Mouse (Mus musculus) kidney, embryonic 16.5 days (tissue): Measurements from ENCODE around the gene Mpp2. TPM values are rescaled to one million over a fixed set of nuclear protein-coding genes. Genes with fewer than 3 reads are reported as not detected.

Experiments used
- ATAC-seq: fragments of 200-750 bp; cut with Nextera tagmentation; 2 replicates; pipeline ENCODE4 v1.8.0; 2017; ENCODE audit warnings: moderate TSS enrichment; ENCODE audit not compliant: low FRiP score, low TSS enrichment
- H3K27ac ChIP-seq: fragments of 300-500 bp; sonication (generic); 2 replicates; pipeline ENCODE4 v1.5.1; 2014; ENCODE audit warnings: low read length
- H3K27me3 ChIP-seq: fragments of 300-500 bp; sonication (generic); 2 replicates; pipeline ENCODE4 v1.6.1; 2014; ENCODE audit warnings: low read length, control low read depth, mixed read lengths; ENCODE audit not compliant: insufficient read depth
- H3K36me3 ChIP-seq: fragments of 300-500 bp; sonication (generic); 2 replicates; pipeline ENCODE4 v1.6.1; 2014; ENCODE audit warnings: low read length, control low read depth, mixed read lengths; ENCODE audit not compliant: insufficient read depth
- H3K4me1 ChIP-seq: fragments of 300-500 bp; sonication (generic); 2 replicates; pipeline ENCODE4 v1.6.1; 2014; ENCODE audit warnings: low read length, control low read depth, mixed read lengths; ENCODE audit not compliant: insufficient read depth
- H3K4me2 ChIP-seq: fragments of 300-500 bp; sonication (generic); replicated peaks from 2 replicates; pipeline ENCODE4 v1.6.1; 2014; ENCODE audit warnings: low read depth, low read length
- H3K4me3 ChIP-seq: fragments of 300-500 bp; sonication (generic); 2 replicates; pipeline ENCODE4 v1.5.1; 2014; ENCODE audit warnings: mild to moderate bottlenecking, low read length
- H3K9ac ChIP-seq: fragments of 300-500 bp; sonication (generic); replicated peaks from 2 replicates; pipeline ENCODE4 v1.6.1; 2014; ENCODE audit warnings: low read length
- H3K9me3 ChIP-seq: fragments of 300-500 bp; sonication (generic); 2 replicates; pipeline ENCODE4 v1.6.1; 2016; ENCODE audit warnings: low read length, control low read depth
- WGBS: fragments of 180-500 bp; shearing (Covaris S2); extraction: QIAGEN DNeasy Blood & Tissue Kit; methylation state at CpG from one replicate; pipeline ENCODE4 v1.1.7; 2014; 5-methylcytosine and 5-hydroxymethylcytosine counted together
- polyA plus RNA-seq: library from polyadenylated mRNA; unstranded; fragments of >200 nt; fragmentation: Nextera tagmentation; extraction: Ambion mirVana; gene quantifications from 2 replicates; pipeline ENCODE4 v1.2.1, GENCODE M21; 2015

Mpp2 gene
- polyA plus RNA-seq, 1 experiment from 2014 or later, result 14.4 TPM

DNA sequence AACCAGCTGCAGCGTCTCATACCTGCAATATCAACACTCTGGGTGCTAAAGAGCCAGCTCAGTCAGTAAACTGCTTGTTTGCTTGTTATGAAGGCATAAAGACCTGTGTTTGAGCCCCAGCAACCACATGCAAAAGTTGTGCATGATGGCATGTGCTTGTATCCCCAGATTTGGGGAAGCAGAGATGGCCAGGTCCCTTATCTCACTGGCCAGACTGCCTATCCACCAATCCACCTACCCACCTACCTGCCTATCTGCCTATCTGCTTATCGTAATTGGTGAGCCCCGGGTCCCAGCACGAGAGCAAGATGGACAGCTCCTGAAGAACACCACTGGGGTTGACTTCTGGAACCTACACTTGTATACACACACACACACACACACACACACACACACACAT is 59.0 kb downstream of the Mpp2 start:
- no peaks in the 10 kb centered on the region for H3K9me3 ChIP-seq
- no peak overlapping the region for H3K4me2 ChIP-seq
- H3K4me3 ChIP-seq, result no peak overlapping the region
- no peaks in the 10 kb centered on the region for H3K36me3 ChIP-seq
- 71% methylated on average over 4 of the region's 4 CpGs for WGBS
- no peak for ATAC-seq
- peaks cover 21% of the 10 kb centered on the region for H3K27me3 ChIP-seq
- H3K4me1 ChIP-seq, result peaks cover 27% of the 10 kb centered on the region
- no peak overlapping the region for H3K9ac ChIP-seq
- no peak overlapping the region for H3K27ac ChIP-seq

DNA sequence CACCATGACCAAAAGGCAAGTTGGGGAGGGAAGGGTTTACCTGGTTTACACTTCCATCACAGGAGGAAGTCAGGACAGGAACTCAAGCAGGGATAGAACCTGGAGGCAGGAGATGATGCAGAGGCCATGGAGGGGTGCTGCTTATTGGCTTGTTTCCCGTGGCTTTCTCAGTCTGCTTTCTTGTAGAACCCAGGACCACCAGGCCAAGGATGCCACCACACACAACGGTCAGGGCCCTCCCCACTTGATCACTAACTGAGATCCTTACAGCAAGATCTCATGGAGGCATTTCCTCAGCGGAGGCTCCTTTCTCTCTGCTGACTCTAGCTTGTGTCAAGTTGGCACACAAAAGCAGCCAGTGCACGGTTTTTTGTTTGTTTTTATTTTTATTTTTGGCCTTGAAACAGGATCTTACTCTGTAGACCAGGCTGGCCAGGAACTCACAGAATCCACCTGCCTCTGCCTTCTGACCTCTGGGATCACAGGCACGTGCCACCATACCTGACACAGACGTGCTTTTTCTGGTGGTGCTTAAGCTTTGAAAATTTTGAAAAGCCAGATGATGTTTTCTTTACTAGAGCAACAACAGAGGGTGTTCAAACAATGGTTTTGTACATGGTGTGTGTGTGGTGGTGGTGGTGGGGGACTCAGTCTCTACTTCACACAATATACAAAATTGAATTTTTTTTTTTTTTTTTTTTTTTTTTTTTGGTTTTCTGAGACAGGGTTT is 60.1 kb downstream of the Mpp2 start, which contains the start of gene Mpp3:
Gene Mpp3, minus strand, starts transcription at position 375 of the 730 bp plus-strand sequence.
- no peaks in the 10 kb centered on the region for H3K36me3 ChIP-seq
- peak within 1 kb of the TSS; percentile 63 for H3K4me3 ChIP-seq
- peak within 1 kb of the TSS; percentile 96 for H3K4me2 ChIP-seq
- peaks cover 27% of the 10 kb centered on the region for H3K4me1 ChIP-seq
- H3K27ac ChIP-seq, result peak within 1 kb of the TSS; percentile 50; the same call in 1 of the 2 replicates
- no peak for ATAC-seq
- no peaks in the 10 kb centered on the region for H3K9me3 ChIP-seq
- H3K9ac ChIP-seq, result peak within 1 kb of the TSS; percentile 75
- H3K27me3 ChIP-seq, result peaks cover 28% of the 10 kb centered on the region
- WGBS, result 76% methylated on average over 6 of the region's 6 CpGs

DNA sequence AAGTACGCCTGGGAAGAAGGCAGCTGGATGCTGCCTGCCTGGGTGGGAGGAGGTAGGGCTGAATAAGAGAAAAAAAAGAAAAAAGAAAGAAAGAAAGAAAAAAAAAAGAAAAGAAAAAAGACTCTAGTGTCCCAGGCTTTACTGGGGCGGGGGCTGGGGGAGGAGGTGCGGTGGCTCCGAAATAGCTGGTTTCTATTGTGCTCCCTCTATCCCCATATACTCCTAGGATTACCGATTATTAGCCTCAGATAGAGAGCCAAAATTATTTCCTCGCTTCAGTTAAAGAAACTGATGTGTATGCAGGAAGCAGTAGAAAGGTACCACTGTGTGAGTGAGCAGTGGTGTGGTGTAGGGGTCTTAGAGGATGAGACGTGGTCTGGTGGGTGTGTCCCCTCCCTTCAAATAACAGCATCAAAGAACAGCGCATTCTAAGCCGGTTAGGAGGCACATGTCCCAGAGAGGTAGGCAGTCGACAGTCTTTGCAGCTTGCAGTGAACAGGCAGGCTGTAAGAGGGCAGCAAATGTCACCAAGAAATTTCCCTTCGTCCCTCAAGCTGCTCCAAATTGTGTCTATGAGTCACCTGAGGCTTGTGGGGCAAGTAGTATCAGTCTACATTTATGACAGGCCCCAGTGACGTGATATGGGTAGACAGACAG is 60.8 kb downstream of the Mpp2 start:
- Histone ChIP-seq H3K4me2 (peak overlapping the region; percentile 96), H3K27me3 (peaks cover 27% of the 10 kb centered on the region), H3K4me3 (peak overlapping the region; percentile 63), H3K4me1 (peaks cover 27% of the 10 kb centered on the region), H3K9me3 (no peaks in the 10 kb centered on the region), H3K9ac (peak overlapping the region; percentile 75), H3K36me3 (no peaks in the 10 kb centered on the region), H3K27ac (peak overlapping the region; percentile 50; the same call in 1 of the 2 replicates)
- peak; percentile 20; the same call in 1 of the 2 replicates for ATAC-seq
- WGBS, result 7% methylated on average over 12 of the region's 12 CpGs

DNA sequence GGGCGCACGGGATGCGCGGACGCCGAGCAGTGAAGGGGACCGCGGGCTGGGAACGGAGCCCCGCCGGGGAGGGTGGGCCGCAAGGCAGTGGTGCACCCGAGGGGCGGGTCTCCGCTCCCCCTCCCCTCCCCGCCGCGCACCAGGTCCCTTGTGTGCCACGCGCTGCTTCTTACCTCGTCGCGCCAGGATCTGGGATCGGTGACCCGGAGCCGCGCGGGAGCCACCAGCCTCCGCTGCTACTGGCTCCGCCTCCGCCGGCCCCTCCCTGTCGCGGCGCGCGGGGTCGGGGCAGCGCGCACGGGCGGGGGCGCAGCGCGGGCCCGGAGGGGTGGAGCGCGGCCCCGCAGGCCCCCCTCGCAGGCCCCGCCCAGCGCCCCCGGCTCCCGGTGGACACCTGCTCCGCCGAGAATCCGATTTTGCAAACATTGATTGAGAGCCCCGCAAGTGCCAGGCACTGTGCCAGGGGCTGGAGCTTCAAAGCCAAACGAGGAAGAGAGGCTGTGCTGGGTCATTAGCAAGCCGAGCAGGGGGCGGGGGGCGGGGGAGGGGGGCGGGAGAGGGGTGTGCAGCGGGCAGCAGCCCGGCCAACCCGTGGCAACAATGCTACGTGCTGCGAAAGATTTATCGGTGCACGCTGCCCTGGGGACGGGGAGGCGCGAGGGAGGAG is 61.5 kb downstream of the Mpp2 start:
- Histone ChIP-seq H3K27ac (peak overlapping the region; percentile 76), H3K9ac (peak overlapping the region; percentile 75), H3K27me3 (peaks cover 24% of the 10 kb centered on the region), H3K4me2 (peak overlapping the region; percentile 96), H3K4me3 (peak overlapping the region; percentile 63), H3K36me3 (no peaks in the 10 kb centered on the region), H3K4me1 (peaks cover 27% of the 10 kb centered on the region), H3K9me3 (no peaks in the 10 kb centered on the region)
- ATAC-seq, result peak; percentile 92
- under 1% methylated on average over 47 of the region's 73 CpGs for WGBS

DNA sequence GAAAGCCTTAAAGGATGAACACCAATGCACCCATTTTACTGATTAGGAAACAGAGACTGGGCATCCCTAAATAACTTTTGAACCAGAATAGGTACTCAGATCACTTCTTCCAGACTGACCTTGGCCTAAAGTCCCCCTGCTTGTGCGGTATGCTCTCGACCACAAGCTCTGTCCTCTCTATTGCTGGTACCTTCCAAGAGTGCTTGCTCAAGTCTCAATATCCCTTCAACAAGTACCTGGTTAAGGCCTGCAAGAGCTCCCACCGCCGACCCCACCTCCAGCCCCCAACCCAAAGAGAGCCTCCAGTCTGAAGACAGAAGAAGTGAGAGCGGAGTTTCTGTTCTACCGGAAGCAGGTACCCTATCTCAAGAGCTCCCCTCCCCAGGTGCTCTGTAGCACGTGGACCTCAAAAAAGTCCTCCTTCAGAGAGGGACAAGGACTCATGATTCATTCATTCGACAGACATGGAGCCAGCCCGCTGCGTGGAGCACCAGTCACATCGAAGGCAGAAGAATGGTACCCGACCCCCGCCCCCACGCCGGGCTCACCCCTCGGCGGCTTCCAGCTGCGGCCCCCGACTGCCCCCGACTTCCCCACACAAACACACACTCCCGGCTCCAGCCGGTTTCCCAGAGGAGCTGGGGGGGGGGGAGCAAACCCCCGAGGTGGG is 62.2 kb downstream of the Mpp2 start:
- H3K27me3 ChIP-seq, result peaks cover 24% of the 10 kb centered on the region

DNA sequence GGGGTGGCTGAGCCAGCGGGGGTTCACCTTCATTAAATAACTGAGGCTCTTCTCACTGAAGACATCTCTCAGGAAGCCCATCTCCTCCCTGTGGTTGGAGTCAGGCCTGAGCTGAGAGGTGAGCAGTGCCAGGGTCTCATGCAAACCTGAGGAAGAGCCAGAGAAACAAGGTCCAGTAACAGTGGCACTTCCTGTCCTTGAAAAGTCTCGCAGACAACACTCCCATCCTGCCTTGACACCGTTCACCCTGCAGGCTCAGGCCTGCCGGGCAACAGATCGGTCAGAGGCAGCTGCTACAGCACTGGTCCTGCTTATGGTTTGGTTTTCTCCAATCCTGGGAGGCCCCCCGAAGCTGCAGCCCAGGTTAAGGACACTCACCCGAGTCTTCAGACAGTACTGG is 63.0 kb downstream of the Mpp2 start:
- Histone ChIP-seq H3K36me3 (no peaks in the 10 kb centered on the region), H3K27me3 (peaks cover 24% of the 10 kb centered on the region), H3K9me3 (no peaks in the 10 kb centered on the region), H3K4me1 (peaks cover 27% of the 10 kb centered on the region), H3K4me2 (peak overlapping the region; percentile 96), H3K9ac (peak overlapping the region; percentile 10; the same call in 1 of the 2 replicates), H3K27ac (no peak overlapping the region), H3K4me3 (no peak overlapping the region)
- WGBS, result 39% methylated on average over 7 of the region's 7 CpGs
- no peak for ATAC-seq

More for the DNA sequence above, 62.2 kb downstream of the Mpp2 start:
- Histone ChIP-seq H3K9ac (peak overlapping the region; percentile 75), H3K9me3 (no peaks in the 10 kb centered on the region), H3K4me2 (peak overlapping the region; percentile 96), H3K27ac (peak overlapping the region; percentile 76), H3K36me3 (no peaks in the 10 kb centered on the region), H3K4me1 (peaks cover 27% of the 10 kb centered on the region), H3K4me3 (peak overlapping the region; percentile 63)
- WGBS, result 3% methylated on average over 23 of the region's 23 CpGs
- ATAC-seq, result peak; percentile 28

DNA sequence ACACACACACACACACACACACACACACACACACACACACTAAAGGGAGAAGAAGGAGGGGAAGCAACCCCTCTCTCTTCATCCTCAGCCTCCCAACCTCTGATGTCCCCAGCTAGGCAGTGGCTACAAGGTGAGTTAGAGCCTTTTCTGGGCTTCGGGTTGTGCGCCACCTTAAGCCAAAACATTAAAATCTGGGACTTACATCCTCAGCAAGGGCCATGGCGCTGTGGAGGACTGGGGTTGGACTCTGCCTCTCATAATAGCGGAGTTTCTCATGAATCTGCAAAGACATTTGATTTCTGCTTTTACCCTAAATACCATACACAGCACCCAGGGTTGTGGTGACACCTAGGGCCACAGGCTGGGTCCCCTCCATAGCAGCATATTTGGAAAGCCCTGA is 63.4 kb downstream of the Mpp2 start:
- Histone ChIP-seq H3K4me2 (no peak overlapping the region), H3K9me3 (no peaks in the 10 kb centered on the region), H3K9ac (0 out of 2 replicates have a peak overlapping the region, but pooled peaks have one; percentile 10), H3K27ac (no peak overlapping the region), H3K27me3 (peaks cover 24% of the 10 kb centered on the region), H3K36me3 (no peaks in the 10 kb centered on the region), H3K4me3 (no peak overlapping the region), H3K4me1 (peaks cover 24% of the 10 kb centered on the region)
- no peak for ATAC-seq
- WGBS, result 78% methylated on average over 4 of the region's 4 CpGs

DNA sequence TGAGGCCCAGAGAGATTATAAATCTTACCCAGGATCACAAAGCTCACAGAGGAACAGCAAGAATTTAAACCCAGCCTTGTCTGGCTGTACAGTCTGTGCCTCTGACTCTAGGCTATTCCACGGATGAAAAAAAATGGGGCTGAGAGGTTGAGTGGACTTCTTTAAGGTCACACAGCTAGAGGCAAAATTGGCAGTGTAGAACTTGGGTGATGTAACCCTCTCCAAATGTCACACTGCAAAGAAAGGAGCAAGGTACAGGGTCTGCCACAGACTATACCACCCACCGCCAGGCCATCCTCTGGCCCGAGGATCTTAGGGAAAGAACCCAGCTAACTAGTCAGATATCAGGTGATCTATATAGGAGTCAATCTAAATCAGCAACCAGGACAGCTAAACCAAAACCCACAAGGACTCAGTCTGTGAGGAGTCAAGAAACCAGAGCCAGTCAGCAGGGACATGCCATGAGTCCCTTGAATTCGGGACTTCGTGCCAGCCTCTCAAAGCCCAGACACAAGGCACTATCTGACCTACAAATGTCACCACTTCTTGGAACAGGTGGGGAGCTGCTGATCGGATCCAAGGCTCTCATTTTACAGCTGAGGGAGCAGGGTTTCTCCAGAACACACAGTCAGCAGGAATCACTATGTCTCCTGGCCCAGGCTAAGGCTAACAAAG is 64.1 kb downstream of the Mpp2 start:
- Histone ChIP-seq H3K36me3 (no peaks in the 10 kb centered on the region), H3K27me3 (peaks cover 24% of the 10 kb centered on the region), H3K9me3 (no peaks in the 10 kb centered on the region), H3K4me2 (no peak overlapping the region), H3K27ac (no peak overlapping the region), H3K9ac (no peak overlapping the region), H3K4me3 (no peak overlapping the region), H3K4me1 (peaks cover 24% of the 10 kb centered on the region)
- WGBS, result 73% methylated on average over 6 of the region's 6 CpGs
- no peak for ATAC-seq

DNA sequence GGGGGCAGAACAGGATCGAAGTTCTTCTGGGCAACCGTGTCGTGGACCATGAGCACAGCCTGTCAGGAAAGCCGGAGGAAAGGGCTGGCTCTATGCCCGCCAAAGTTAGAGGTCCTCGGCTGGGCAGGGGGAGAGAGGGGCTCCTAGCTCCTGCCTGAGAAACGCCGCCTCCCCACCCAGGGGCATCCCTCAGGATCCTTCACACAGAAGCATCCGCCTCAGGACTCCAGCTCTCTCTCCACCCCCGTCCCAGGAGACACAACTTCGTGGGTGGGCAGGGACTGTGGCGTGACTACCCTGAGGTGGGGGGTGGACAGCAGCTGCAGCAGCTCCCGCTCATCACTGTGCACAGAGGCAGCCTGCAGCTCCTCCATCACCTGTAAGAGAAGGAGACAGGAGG is 64.9 kb downstream of the Mpp2 start:
- no peaks in the 10 kb centered on the region for H3K36me3 ChIP-seq
- no peaks in the 10 kb centered on the region for H3K9me3 ChIP-seq
- peaks cover 24% of the 10 kb centered on the region for H3K4me1 ChIP-seq
- H3K9ac ChIP-seq, result no peak overlapping the region
- H3K27ac ChIP-seq, result no peak overlapping the region
- peaks cover 23% of the 10 kb centered on the region for H3K27me3 ChIP-seq
- no peak overlapping the region for H3K4me3 ChIP-seq
- H3K4me2 ChIP-seq, result no peak overlapping the region
- ATAC-seq, result no peak
- WGBS, result 75% methylated on average over 12 of the region's 13 CpGs
